Mouse (Mus musculus) gastrocnemius, postnatal 14 days (tissue): ENCODE data around the gene Vmn1r40. TPM values are rescaled to one million over a fixed set of nuclear protein-coding genes. Genes with fewer than 3 reads are reported as not detected.

Experiments used
- DNase-seq: peaks from one replicate; pipeline ENCODE4 v3.0.0; 2021; ENCODE audit warnings: mixed read lengths
- intact Hi-C: fragments of 180-260 bp; cut with DNase I; formaldehyde crosslinking; loops from one replicate; pipeline ENCODE4 v1.15.1; 2025; ENCODE audit warnings: low total_unique reads
- long read RNA-seq, 2 experiments: library from polyadenylated mRNA; stranded (forward); transcript quantifications; one replicate each; pipeline ENCODE4 v2.0.0; 2021
- total RNA-seq, 2 experiments: library from RNA; stranded (reverse); gene quantifications; 2 replicates each; pipeline ENCODE4 v1.2.3; 2021

Vmn1r40 gene
- total RNA-seq: not detected
- long read RNA-seq, experiment 1: 0 reads
- long read RNA-seq, experiment 2: 0 reads

- intact Hi-C loops: no loop called here
- DNase-seq: no peak
These were observed at the start of gene Vmn1r40 for GRCm38 (mm10) chr6:89707240-89707639. Gene Vmn1r40 (plus strand): TSS chr6:89707540.

GRCm38 (mm10) chr6:89658342-89658741, 49.0 kb upstream of the Vmn1r40 start:
- intact Hi-C loops: no loop called here
- no peak for DNase-seq

GRCm38 (mm10) chr6:89658931-89659330, 48.4 kb upstream of the Vmn1r40 start:
- intact Hi-C loops: no loop called here
- no peak for DNase-seq

- peak; percentile 24 for DNase-seq
- intact Hi-C loops: no loop called here
These were observed 47.5 kb upstream of the Vmn1r40 start for GRCm38 (mm10) chr6:89659692-89660423.

GRCm38 (mm10) chr6:89660490-89660889, 46.9 kb upstream of the Vmn1r40 start:
- DNase-seq: no peak
- intact Hi-C loops: no loop called here

- no peak for DNase-seq
- intact Hi-C loops: no loop called here
These were observed 44.8 kb upstream of the Vmn1r40 start for GRCm38 (mm10) chr6:89662521-89662920.

- intact Hi-C loops: no loop called here
- no peak for DNase-seq
These were observed 42.2 kb upstream of the Vmn1r40 start for GRCm38 (mm10) chr6:89665155-89665554.

- intact Hi-C loops: no loop called here
- DNase-seq: no peak
These were observed 41.7 kb upstream of the Vmn1r40 start for GRCm38 (mm10) chr6:89665667-89666066.

- intact Hi-C loops: no loop called here
These were observed 40.4 kb upstream of the Vmn1r40 start for GRCm38 (mm10) chr6:89666976-89667375.

GRCm38 (mm10) chr6:89669556-89669955, 37.8 kb upstream of the Vmn1r40 start:
- intact Hi-C loops: no loop called here
- DNase-seq: no peak

More at GRCm38 (mm10) chr6:89666976-89667375, 40.4 kb upstream of the Vmn1r40 start:
- DNase-seq: no peak

- intact Hi-C loops: loop anchor here (10.0 kb wide), 1 partner anchor 753 kb away; the partner anchor contains the start of gene Cfap100
These were observed 35.9 kb upstream of the Vmn1r40 start for GRCm38 (mm10) chr6:89671431-89671830.

GRCm38 (mm10) chr6:89672641-89673040, 34.7 kb upstream of the Vmn1r40 start:
- DNase-seq: no peak
- intact Hi-C loops: loop anchor here (10.0 kb wide), 1 partner anchor 752 kb away; the partner anchor contains the start of gene Cfap100

More at GRCm38 (mm10) chr6:89671431-89671830, 35.9 kb upstream of the Vmn1r40 start:
- DNase-seq: no peak

GRCm38 (mm10) chr6:89673135-89673780, 34.1 kb upstream of the Vmn1r40 start:
- intact Hi-C loops: loop anchor here (10.0 kb wide), 1 partner anchor 752 kb away; the partner anchor contains the start of gene Cfap100

GRCm38 (mm10) chr6:89678522-89678921, 28.8 kb upstream of the Vmn1r40 start:
- no peak for DNase-seq
- intact Hi-C loops: loop anchor here (10.0 kb wide), 1 partner anchor 746 kb away; the partner anchor contains the start of gene Cfap100

More at GRCm38 (mm10) chr6:89673135-89673780, 34.1 kb upstream of the Vmn1r40 start:
- DNase-seq: no peak

- intact Hi-C loops: loop anchor here (10.0 kb wide), 1 partner anchor 745 kb away; the partner anchor contains the start of gene Cfap100
- DNase-seq: peak; percentile 57
These were observed 28.0 kb upstream of the Vmn1r40 start for GRCm38 (mm10) chr6:89679291-89679835.

GRCm38 (mm10) chr6:89680155-89680554, 27.2 kb upstream of the Vmn1r40 start:
- intact Hi-C loops: loop anchor here (10.0 kb wide), 1 partner anchor 645 kb away; the partner anchor contains the start of gene Chst13
- DNase-seq: peak; percentile 69

- DNase-seq: no peak
These were observed 23.1 kb upstream of the Vmn1r40 start for GRCm38 (mm10) chr6:89684231-89684630.

GRCm38 (mm10) chr6:89687100-89687499, 20.2 kb upstream of the Vmn1r40 start:
- intact Hi-C loops: loop anchor here (10.0 kb wide), 1 partner anchor 638 kb away; the partner anchor contains the start of gene Chst13
- no peak for DNase-seq

More at GRCm38 (mm10) chr6:89684231-89684630, 23.1 kb upstream of the Vmn1r40 start:
- intact Hi-C loops: loop anchor here (10.0 kb wide), 1 partner anchor 641 kb away; the partner anchor contains the start of gene Chst13

GRCm38 (mm10) chr6:89706624-89707023, 716 bp upstream of the Vmn1r40 start:
- intact Hi-C loops: no loop called here
- no peak for DNase-seq

GRCm38 (mm10) chr6:89718051-89718450, 10.7 kb downstream of the Vmn1r40 start:
- intact Hi-C loops: no loop called here
- DNase-seq: no peak
